Mouse (Mus musculus) CH12.LX (cell line): ENCODE measurements around the gene Tmem198. TPM values are rescaled to one million over a fixed set of nuclear protein-coding genes. Genes with fewer than 3 reads are reported as not detected.

ENCODE experiments used
- DNase-seq: peaks from one replicate; pipeline ENCODE4 v3.0.0-alpha.2; 2013; ENCODE audit errors: extremely low read depth
- H3K27ac ChIP-seq: 2 replicates; pipeline ENCODE4 v1.5.1; 2012; ENCODE audit warnings: low read depth, mild to moderate bottlenecking, control low read depth, moderate library complexity; ENCODE audit not compliant: insufficient read depth
- H3K27me3 ChIP-seq: replicated peaks from 2 replicates; pipeline ENCODE3; 2012; ENCODE audit warnings: inconsistent platforms
- H3K36me3 ChIP-seq, 2 experiments: replicated peaks in 1 of 2; 2 replicates each; pipeline versions ENCODE3 to v1.6.1; 2012; ENCODE audit warnings: inconsistent platforms in 1 of 2, low read length in 1 of 2, mild to moderate bottlenecking in 1 of 2, mixed read lengths in 1 of 2, moderate library complexity in 1 of 2; ENCODE audit not compliant: control insufficient read depth in 1 of 2, insufficient read depth in 1 of 2
- H3K4me1 ChIP-seq, 2 experiments: 2 replicates each; pipeline ENCODE4 v1.6.1; 2012; ENCODE audit warnings: inconsistent platforms in 1 of 2, moderate library complexity in 1 of 2; ENCODE audit not compliant: insufficient read depth in 2 of 2, control insufficient read depth in 1 of 2
- H3K4me2 ChIP-seq: 2 replicates; pipeline ENCODE4 v1.6.1; 2012; ENCODE audit warnings: low read depth, mild to moderate bottlenecking, control low read depth; ENCODE audit not compliant: poor library complexity, insufficient read depth, severe bottlenecking
- H3K4me3 ChIP-seq, 3 experiments: fragments of 150-350 bp in 1 of 3; sonication (generic) in 1 of 3; replicated peaks in 1 of 3; 2 replicates each; pipeline versions ENCODE3 to v1.5.1; 2011 to 2012; ENCODE audit warnings: low read depth in 2 of 3, low read length in 2 of 3, mild to moderate bottlenecking in 2 of 3, moderate library complexity in 2 of 3, control low read depth in 1 of 3, improper control_type of control experiment in 1 of 3, inconsistent platforms in 1 of 3, mixed read lengths in 1 of 3; ENCODE audit not compliant: poor library complexity in 1 of 3
- H3K79me2 ChIP-seq: replicated peaks from 2 replicates; pipeline ENCODE4 v1.6.1; 2012; ENCODE audit warnings: mild to moderate bottlenecking, moderate library complexity; ENCODE audit not compliant: control insufficient read depth, poor library complexity, insufficient read depth, severe bottlenecking; ENCODE audit errors: extremely low read depth
- H3K9ac ChIP-seq: 2 replicates; pipeline ENCODE4 v1.6.1; 2012; ENCODE audit warnings: low read depth, mild to moderate bottlenecking, control low read depth, moderate library complexity; ENCODE audit not compliant: insufficient read depth
- H3K9me3 ChIP-seq: replicated peaks from 2 replicates; pipeline ENCODE3; 2012; ENCODE audit warnings: low read length, inconsistent platforms, mixed read lengths
- BHLHE40 ChIP-seq: IDR thresholded peaks from 2 replicates; pipeline ENCODE4 v1.6.1; 2011; ENCODE audit warnings: mild to moderate bottlenecking, low read depth, low read length, improper control_type of control experiment
- CHD2 ChIP-seq: IDR thresholded peaks from 2 replicates; pipeline ENCODE4 v1.6.1; 2011; ENCODE audit warnings: low read length, improper control_type of control experiment
- CTCF ChIP-seq, 2 experiments: IDR thresholded peaks in 1 of 2; conservative IDR thresholded peaks in 1 of 2; 2 replicates each; pipeline ENCODE4 v1.5.1; 2011 to 2012; ENCODE audit warnings: low read depth in 2 of 2, low read length in 2 of 2, improper control_type of control experiment in 1 of 2, inconsistent platforms in 1 of 2, mild to moderate bottlenecking in 1 of 2, moderate library complexity in 1 of 2
- E2F4 ChIP-seq: IDR thresholded peaks from 2 replicates; pipeline ENCODE4 v1.6.1; 2011; ENCODE audit warnings: low read depth, low read length, improper control_type of control experiment; ENCODE audit not compliant: insufficient replicate concordance
- ELF1 ChIP-seq: IDR thresholded peaks from 2 replicates; pipeline ENCODE4 v1.6.1; 2014; ENCODE audit warnings: low read depth, mild to moderate bottlenecking, inconsistent platforms, low read length, improper control_type of control experiment
- EP300 ChIP-seq: IDR thresholded peaks from 2 replicates; pipeline ENCODE4 v1.6.1; 2011; ENCODE audit warnings: low read length, improper control_type of control experiment
- ETS1 ChIP-seq: conservative IDR thresholded peaks from 2 replicates; pipeline ENCODE4 v1.6.1; 2012; ENCODE audit warnings: low read depth, mild to moderate bottlenecking, inconsistent platforms, low read length, improper control_type of control experiment, moderate library complexity
- GABPA ChIP-seq: IDR thresholded peaks from 2 replicates; pipeline ENCODE4 v1.6.1; 2012; ENCODE audit warnings: low read depth, low read length, improper control_type of control experiment, inconsistent platforms; ENCODE audit not compliant: insufficient replicate concordance
- HCFC1 ChIP-seq: IDR thresholded peaks from 2 replicates; pipeline ENCODE4 v1.6.1; 2012; ENCODE audit warnings: low read depth, mild to moderate bottlenecking, inconsistent platforms, low read length, improper control_type of control experiment
- IRF4 ChIP-seq: IDR thresholded peaks from 2 replicates; pipeline ENCODE4 v1.6.1; 2014; ENCODE audit warnings: low read depth, mild to moderate bottlenecking, inconsistent platforms, low read length, improper control_type of control experiment
- JUND ChIP-seq: conservative IDR thresholded peaks from 2 replicates; pipeline ENCODE4 v1.6.1; 2011; ENCODE audit warnings: low read depth, low read length, improper control_type of control experiment
- KAT2A ChIP-seq: IDR thresholded peaks from 2 replicates; pipeline ENCODE4 v1.6.1; 2012; ENCODE audit warnings: low read length, improper control_type of control experiment, inconsistent platforms; ENCODE audit not compliant: insufficient replicate concordance
- MAFK ChIP-seq: IDR thresholded peaks from 2 replicates; pipeline ENCODE4 v1.6.1; 2011; ENCODE audit warnings: low read length, improper control_type of control experiment; ENCODE audit not compliant: insufficient replicate concordance
- MAX ChIP-seq: IDR thresholded peaks from 2 replicates; pipeline ENCODE4 v1.6.1; 2011; ENCODE audit warnings: low read length, improper control_type of control experiment
- MAZ ChIP-seq: IDR thresholded peaks from 2 replicates; pipeline ENCODE4 v1.6.1; 2012; ENCODE audit warnings: low read depth, mild to moderate bottlenecking, inconsistent platforms, low read length, improper control_type of control experiment, moderate library complexity
- MEF2A ChIP-seq: IDR thresholded peaks from 2 replicates; pipeline ENCODE4 v1.6.1; 2014; ENCODE audit warnings: low read depth, mild to moderate bottlenecking, inconsistent platforms, low read length, improper control_type of control experiment, borderline replicate concordance
- MXI1 ChIP-seq: IDR thresholded peaks from 2 replicates; pipeline ENCODE4 v1.6.1; 2011; ENCODE audit warnings: mild to moderate bottlenecking, low read depth, low read length, improper control_type of control experiment
- MYC ChIP-seq: IDR thresholded peaks from 2 replicates; pipeline ENCODE4 v1.6.1; 2011; ENCODE audit warnings: low read depth, mild to moderate bottlenecking, improper control_type of control experiment, low read length
- NELFE ChIP-seq: IDR thresholded peaks from 2 replicates; pipeline ENCODE4 v1.6.1; 2011; ENCODE audit warnings: low read depth, low read length, improper control_type of control experiment
- NRF1 ChIP-seq: IDR thresholded peaks from 2 replicates; pipeline ENCODE4 v1.6.1; 2014; ENCODE audit warnings: low read depth, mild to moderate bottlenecking, inconsistent platforms, low read length, improper control_type of control experiment, moderate library complexity
- PAX5 ChIP-seq: IDR thresholded peaks from 2 replicates; pipeline ENCODE4 v1.6.1; 2012; ENCODE audit warnings: low read length, inconsistent platforms, mixed read lengths
- POLR2A ChIP-seq: IDR thresholded peaks from 2 replicates; pipeline ENCODE4 v1.6.1; 2011; ENCODE audit warnings: low read depth, mild to moderate bottlenecking, improper control_type of control experiment, low read length
- POLR2AphosphoS2 ChIP-seq: IDR thresholded peaks from 2 replicates; pipeline ENCODE4 v1.6.1; 2011; ENCODE audit warnings: low read depth, low read length, improper control_type of control experiment
- RAD21 ChIP-seq: IDR thresholded peaks from 2 replicates; pipeline ENCODE4 v1.6.1; 2011; ENCODE audit warnings: low read depth, mild to moderate bottlenecking, low read length, improper control_type of control experiment, moderate library complexity
- RCOR1 ChIP-seq: conservative IDR thresholded peaks from 2 replicates; pipeline ENCODE4 v1.6.1; 2012; ENCODE audit warnings: low read depth, mild to moderate bottlenecking, inconsistent platforms, low read length, improper control_type of control experiment
- SIN3A ChIP-seq: IDR thresholded peaks from 2 replicates; pipeline ENCODE4 v1.6.1; 2012; ENCODE audit warnings: low read length, improper control_type of control experiment, inconsistent platforms
- SMC3 ChIP-seq: IDR thresholded peaks from 2 replicates; pipeline ENCODE4 v1.6.1; 2011; ENCODE audit warnings: low read depth, low read length, improper control_type of control experiment
- TBP ChIP-seq: conservative IDR thresholded peaks from 2 replicates; pipeline ENCODE4 v1.6.1; 2011; ENCODE audit warnings: low read depth, low read length, improper control_type of control experiment
- TCF12 ChIP-seq: IDR thresholded peaks from 2 replicates; pipeline ENCODE4 v1.6.1; 2014; ENCODE audit warnings: low read depth, mild to moderate bottlenecking, inconsistent platforms, low read length, improper control_type of control experiment
- USF1 ChIP-seq: IDR thresholded peaks from 2 replicates; pipeline ENCODE4 v1.6.1; 2014; ENCODE audit warnings: low read depth, mild to moderate bottlenecking, inconsistent platforms, low read length, improper control_type of control experiment
- USF2 ChIP-seq: conservative IDR thresholded peaks from 2 replicates; pipeline ENCODE4 v1.6.1; 2011; ENCODE audit warnings: low read depth, low read length, improper control_type of control experiment
- ZC3H11A ChIP-seq: IDR thresholded peaks from 2 replicates; pipeline ENCODE4 v1.6.1; 2012; ENCODE audit warnings: low read depth, mild to moderate bottlenecking, inconsistent platforms, low read length, improper control_type of control experiment
- ZMIZ1 ChIP-seq: IDR thresholded peaks from 2 replicates; pipeline ENCODE4 v1.6.1; 2012; ENCODE audit warnings: low read depth, mild to moderate bottlenecking, inconsistent platforms, low read length, improper control_type of control experiment
- ZNF384 ChIP-seq: IDR thresholded peaks from 2 replicates; pipeline ENCODE4 v1.6.1; 2012; ENCODE audit warnings: low read depth, low read length, improper control_type of control experiment, inconsistent platforms
- dilution Hi-C: fragments of 300-500 bp; cut with MboI; formaldehyde crosslinking; loops from 2 replicates; pipeline ENCODE4 v1.14.3; 2020; ENCODE audit warnings: low sequenced_read_pairs; ENCODE audit not compliant: extremely low pct_unique_long_range_greater_than_20kb, extremely low pct_ligation_motif_present
- in situ Hi-C: fragments of 300-500 bp; cut with MboI; formaldehyde crosslinking; loops from 3 replicates; pipeline ENCODE4 v1.14.3; 2019; ENCODE audit warnings: low sequenced_read_pairs, low pct_ligation_motif_present, low pct_unique_long_range_greater_than_20kb, mixed read lengths
- polyA plus RNA-seq: library from polyadenylated mRNA; unstranded; fragments of >175 nt; gene quantifications from 2 replicates; pipeline ENCODE4 v1.2.1, GENCODE M21; 2012; ENCODE audit warnings: low read depth; ENCODE audit not compliant: insufficient read length
- total RNA-seq, 2 experiments: library from RNA; depleted of rRNA; stranded (reverse); fragments of 300-350 nt in 1 of 2; fragments of >200 nt in 1 of 2; gene quantifications; 2 replicates each; pipeline ENCODE4 v1.2.3; 2012 to 2014

Gene Tmem198
- total and polyA plus RNA-seq, 3 experiments = 0.51 to 1.1 (median 0.80) TPM

DNA sequence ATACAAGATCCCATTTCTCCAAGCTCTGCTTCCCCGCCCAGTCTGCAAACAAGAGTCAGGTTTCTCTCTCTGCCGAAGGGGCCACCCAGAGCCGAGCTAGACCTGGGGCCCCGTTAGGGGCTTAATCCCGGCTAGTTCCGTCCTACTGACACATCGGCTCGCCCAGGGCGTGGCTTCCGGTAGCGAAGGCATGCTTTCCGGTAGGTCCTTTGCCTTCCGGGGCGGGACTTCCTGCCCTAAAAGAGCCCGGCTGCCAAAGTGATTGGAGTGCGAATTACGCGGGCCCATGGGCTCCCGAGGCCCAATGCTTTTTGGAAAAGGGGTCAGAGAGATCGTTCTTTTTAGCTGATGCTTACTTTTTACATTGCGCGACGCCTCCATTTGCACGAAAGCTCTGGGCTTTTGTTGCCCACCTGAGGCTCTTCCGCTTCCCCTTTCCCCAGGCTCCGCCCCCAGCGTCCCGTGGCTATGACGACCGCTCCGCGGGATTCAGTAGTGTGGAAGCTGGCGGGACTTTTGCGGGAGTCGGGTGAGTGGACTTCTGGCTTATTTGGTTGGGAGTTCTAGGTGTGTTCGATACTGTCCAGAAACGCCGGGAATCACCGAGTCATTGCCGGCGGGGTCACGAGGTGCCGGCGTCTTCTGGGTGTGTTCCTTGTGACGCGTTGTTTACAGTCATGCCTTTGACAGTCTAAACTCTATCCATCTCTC lies 42.1 kb downstream of the Tmem198 start, which contains the start of gene Stk11ip:
TSS of gene Stk11ip (plus strand) at position 209 of the 711 bp plus-strand sequence.
- dilution Hi-C loops (no loop called here), in situ Hi-C loops (no loop called here)
- Histone ChIP-seq H3K79me2 (no peaks in the 10 kb centered on the region), H3K9ac (peak within 1 kb of the TSS; percentile 53), H3K9me3 (no peaks in the 10 kb centered on the region), H3K36me3 (peaks cover 12 to 13% of the 10 kb centered on the region in 2 experiments), H3K27ac (no peak within 1 kb of the TSS; the same call in 1 of the 2 replicates), H3K4me2 (peak within 1 kb of the TSS; percentile 90), H3K27me3 (no peaks in the 10 kb centered on the region), H3K4me1 (peaks cover 12 to 39% of the 10 kb centered on the region in 2 experiments), H3K4me3 (peak within 1 kb of the TSS; percentile 61 to 90 (median 63))
- no peak for TF ChIP-seq CTCF (conservative IDR thresholded peaks at IDR 0.05 in 1 of 2, IDR thresholded peaks at IDR 0.05 in 1 of 2; ENCODE audit: low read depth in 2 of 2, low read length in 2 of 2)
- TF ChIP-seq USF1 = peak; percentile 58
- TF ChIP-seq CHD2 = 0 out of 2 replicates have a peak, but pooled peaks have one; percentile 13
- TF ChIP-seq E2F4 = 0 out of 2 replicates have a peak, but pooled peaks have one; percentile 71
- TF ChIP-seq MAZ = 0 out of 2 replicates have a peak, but pooled peaks have one; percentile 44
- peak; percentile 89 for TF ChIP-seq HCFC1
- TF ChIP-seq IRF4 = peak; percentile 51; the same call in 1 of the 2 replicates
- no peak for TF ChIP-seq NRF1
- no peak; the same call in 1 of the 2 replicates for TF ChIP-seq GABPA
- 0 out of 2 replicates have a peak, but pooled peaks have one; percentile 60 for TF ChIP-seq MYC
- TF ChIP-seq USF2 = peak; percentile 39
- no peak for TF ChIP-seq ZC3H11A
- peak; percentile 98 for TF ChIP-seq MXI1
- TF ChIP-seq MAFK = no peak
- TF ChIP-seq POLR2A = peak; percentile 97
- TF ChIP-seq NELFE = peak; percentile 90
- TF ChIP-seq ETS1 = peak; percentile 6; the same call in 1 of the 2 replicates
- TF ChIP-seq RAD21 = no peak
- TF ChIP-seq KAT2A = peak; percentile 77; the same call in 1 of the 2 replicates
- peak; percentile 28; the same call in 1 of the 2 replicates for TF ChIP-seq BHLHE40
- no peak for TF ChIP-seq JUND
- no peak for TF ChIP-seq ZNF384
- TF ChIP-seq POLR2AphosphoS2 = peak; percentile 75; the same call in 1 of the 2 replicates
- peak; percentile 87 for TF ChIP-seq TCF12
- TF ChIP-seq SMC3 = no peak
- TF ChIP-seq TBP = peak; percentile 74; the same call in 1 of the 2 replicates
- peak; percentile 93 for TF ChIP-seq ELF1
- TF ChIP-seq MEF2A = no peak
- peak; percentile 80 for TF ChIP-seq MAX
- peak; percentile 100 for TF ChIP-seq SIN3A
- TF ChIP-seq ZMIZ1 = peak; percentile 55
- no peak for TF ChIP-seq EP300
- 0 out of 2 replicates have a peak, but pooled peaks have one; percentile 49 for TF ChIP-seq RCOR1
- TF ChIP-seq PAX5 = no peak
- DNase-seq = peak; percentile 96
